8 mouse cellular contexts compared by ENCODE assay signal in genomic region chr14:74732079-74732783, GRCm38 (mm10). TPM values are rescaled to one million over a fixed set of nuclear protein-coding genes. Genes with fewer than 3 reads are reported as not detected.
DNase-seq lines count a peak whose midpoint lies in the region; ATAC-seq and TF ChIP-seq lines count a peak whose summit lies in the region.

TSS of gene Esd (plus strand) at chr14:74732297.

- TF ChIP-seq CTCF in kidney, postnatal 0 days (IDR thresholded peaks at IDR 0.05; ENCODE audit: low read depth), result peak; percentile 52

- H3K9me3 ChIP-seq in heart, embryonic 12.5 days (replicated peaks), result no peaks in the 10 kb centered on the region
- H3K9me3 ChIP-seq in kidney, postnatal 0 days (replicated peaks; ENCODE audit: low read length), result no peaks in the 10 kb centered on the region
- H3K9me3 ChIP-seq in liver, embryonic 11.5 days (ENCODE audit: control insufficient read depth, low read length), result no peaks in the 10 kb centered on the region
- H3K9me3 ChIP-seq in stomach, embryonic 14.5 days (ENCODE audit: control insufficient read depth, low read depth, low read length), result no peaks in the 10 kb centered on the region

- peak within 1 kb of the TSS; percentile 80 for H3K9ac ChIP-seq in heart, embryonic 12.5 days
- H3K9ac ChIP-seq in kidney, postnatal 0 days (ENCODE audit: low read depth, low read length), result peak within 1 kb of the TSS; percentile 85
- H3K9ac ChIP-seq in liver, embryonic 11.5 days (ENCODE audit: low read depth, low read length), result peak within 1 kb of the TSS; percentile 75
- H3K9ac ChIP-seq in stomach, embryonic 14.5 days (replicated peaks; ENCODE audit: low read depth, low read length), result peak within 1 kb of the TSS; percentile 70

- under 1% methylated on average over 53 of the region's 53 CpGs for WGBS in heart, embryonic 12.5 days
- WGBS in kidney, postnatal 0 days, result under 1% methylated on average over 51 of the region's 53 CpGs
- under 1% methylated on average over 53 of the region's 53 CpGs for WGBS in liver, embryonic 11.5 days
- under 1% methylated on average over 53 of the region's 53 CpGs for WGBS in stomach, embryonic 14.5 days

- peak within 1 kb of the TSS; percentile 79 for H3K4me3 ChIP-seq in heart, embryonic 12.5 days
- peak within 1 kb of the TSS; percentile 80 for H3K4me3 ChIP-seq in kidney, postnatal 0 days (replicated peaks; ENCODE audit: low read depth, low read length)
- peak within 1 kb of the TSS; percentile 68 for H3K4me3 ChIP-seq in liver, embryonic 11.5 days (ENCODE audit: low read depth, low read length)
- peak within 1 kb of the TSS; percentile 73 for H3K4me3 ChIP-seq in stomach, embryonic 14.5 days (ENCODE audit: low read depth, low read length)

- peak; percentile 92 for DNase-seq in CD4-positive helper T cell, adult 2 months (ENCODE audit: low read depth, low spot score)
- DNase-seq in brain, embryonic 18.5 days (ENCODE audit: low read depth, low spot score), result peak; percentile 64
- DNase-seq in kidney, postnatal 0 days (ENCODE audit: low spot score), result peak; percentile 98
- DNase-seq in liver, embryonic 11.5 days (ENCODE audit: low spot score), result peak; percentile 93
- DNase-seq in naive thymus-derived CD4-positive, alpha-beta T cell, adult 2 months (ENCODE audit: low read depth), result peak; percentile 91

- ATAC-seq in erythroid progenitor cell, adult 5-6 weeks (replicated peaks; ENCODE audit: low FRiP score, poor library complexity, severe bottlenecking), result peak; percentile 96
- peak; percentile 99 for ATAC-seq in heart, embryonic 12.5 days (ENCODE audit: insufficient number of reproducible peaks, low FRiP score)
- ATAC-seq in kidney, postnatal 0 days (replicated peaks; ENCODE audit: low FRiP score, low read depth), result peak; percentile 98
- ATAC-seq in liver, embryonic 11.5 days (replicated peaks; ENCODE audit: low FRiP score), result peak; percentile 99
- peak; percentile 98 for ATAC-seq in stomach, embryonic 14.5 days (ENCODE audit: insufficient number of reproducible peaks, insufficient read depth, low FRiP score, low read depth)

- H3K27ac ChIP-seq in heart, embryonic 12.5 days (ENCODE audit: poor library complexity, severe bottlenecking), result peak within 1 kb of the TSS; percentile 87
- peak within 1 kb of the TSS; percentile 93 for H3K27ac ChIP-seq in kidney, postnatal 0 days
- H3K27ac ChIP-seq in liver, embryonic 11.5 days (ENCODE audit: low read depth, low read length), result peak within 1 kb of the TSS; percentile 66
- H3K27ac ChIP-seq in stomach, embryonic 14.5 days (ENCODE audit: low read length), result peak within 1 kb of the TSS; percentile 72; the same call in 1 of the 2 replicates

- peaks cover 13% of the 10 kb centered on the region for H3K36me3 ChIP-seq in heart, embryonic 12.5 days
- peaks cover 11% of the 10 kb centered on the region; the same call in 1 of the 2 replicates for H3K36me3 ChIP-seq in kidney, postnatal 0 days (ENCODE audit: insufficient read depth, low read length)
- peaks cover 4% of the 10 kb centered on the region; the same call in 1 of the 2 replicates for H3K36me3 ChIP-seq in liver, embryonic 11.5 days (ENCODE audit: control insufficient read depth, insufficient read depth, low read length)
- peaks cover 15% of the 10 kb centered on the region for H3K36me3 ChIP-seq in stomach, embryonic 14.5 days (ENCODE audit: control insufficient read depth, insufficient read depth, low read length)

- H3K4me2 ChIP-seq in heart, embryonic 12.5 days, result peak within 1 kb of the TSS; percentile 63
- peak within 1 kb of the TSS; percentile 79 for H3K4me2 ChIP-seq in kidney, postnatal 0 days (ENCODE audit: low read length)
- peak within 1 kb of the TSS; percentile 77 for H3K4me2 ChIP-seq in liver, embryonic 11.5 days
- H3K4me2 ChIP-seq in stomach, embryonic 14.5 days (replicated peaks; ENCODE audit: low read depth, low read length), result peak within 1 kb of the TSS; percentile 48

- H3K4me1 ChIP-seq in heart, embryonic 12.5 days (replicated peaks), result peaks cover 15% of the 10 kb centered on the region
- H3K4me1 ChIP-seq in kidney, postnatal 0 days (replicated peaks; ENCODE audit: insufficient read depth, low read length), result no peaks in the 10 kb centered on the region; the same call in 1 of the 2 replicates
- H3K4me1 ChIP-seq in liver, embryonic 11.5 days (replicated peaks; ENCODE audit: control insufficient read depth, insufficient read depth, low read length), result peaks cover 7% of the 10 kb centered on the region
- H3K4me1 ChIP-seq in stomach, embryonic 14.5 days (ENCODE audit: control insufficient read depth, insufficient read depth, low read length), result peaks cover 6% of the 10 kb centered on the region; the same call in 1 of the 2 replicates

- H3K27me3 ChIP-seq in heart, embryonic 12.5 days (replicated peaks), result no peaks in the 10 kb centered on the region
- H3K27me3 ChIP-seq in kidney, postnatal 0 days (ENCODE audit: insufficient read depth, low read length), result no peaks in the 10 kb centered on the region
- no peaks in the 10 kb centered on the region for H3K27me3 ChIP-seq in liver, embryonic 11.5 days (replicated peaks; ENCODE audit: control insufficient read depth, insufficient read depth, low read length)
- no peaks in the 10 kb centered on the region for H3K27me3 ChIP-seq in stomach, embryonic 14.5 days (ENCODE audit: control insufficient read depth, insufficient read depth, low read length)

RNA-seq across cellular contexts. Expression of gene Esd, which starts in this region (rescaled TPM):
- total RNA-seq in erythroid progenitor cell, adult 5-6 weeks (2015; ENCODE audit: low replicate concordance), result 59.1 and 82.2 TPM in 2 replicates
- 62.2 and 67.1 TPM in 2 replicates for total RNA-seq in erythroid progenitor cell, adult 5-6 weeks (2017; ENCODE audit: low replicate concordance)
- polyA plus RNA-seq in heart, embryonic 12.5 days (2016; fragmentation: Nextera tagmentation; extraction: Ambion mirVana), result 275 and 278 TPM in 2 replicates
- polyA plus RNA-seq in kidney, postnatal 0 days (2015; fragmentation: Nextera tagmentation; extraction: Ambion mirVana), result 591 and 629 TPM in 2 replicates
- 327 and 341 TPM in 2 replicates for polyA plus RNA-seq in liver, embryonic 11.5 days (2014; fragmentation: Nextera tagmentation; extraction: Ambion mirVana)
- polyA plus RNA-seq in stomach, embryonic 14.5 days (2014; fragmentation: Nextera tagmentation; extraction: Ambion mirVana), result 377 and 379 TPM in 2 replicates

Comparison
In these comparisons a context has a peak if more than half of its experiments do, and no peak if none do; other contexts are left out.
1. Peak in every context shown above with its lines: DNase-seq, ATAC-seq, H3K4me3 ChIP-seq and H3K27ac ChIP-seq.